ENCODE assay signal across 10 mouse cellular contexts in genomic region chr12:57542746-57543626, GRCm38 (mm10). TPM values are rescaled to one million over a fixed set of nuclear protein-coding genes. Genes with fewer than 3 reads are reported as not detected.
A peak's percentile ranks its signal among the peaks of the same experiment; 100 is the strongest.
DNase-seq lines count a peak whose midpoint lies in the region; ATAC-seq and TF ChIP-seq lines count a peak whose summit lies in the region.
"Had no signal": no experiment of that assay in that cellular context is flagged by ENCODE, and none has a peak within 500 bp of the region (broad histone marks: within the 10 kb centered on the region; RNA-seq: fewer than 3 reads in every experiment).

No protein-coding gene starts in this region.

- no peak for DNase-seq in heart, adult 2 months
- no peak for DNase-seq in forebrain, postnatal 0 days
- DNase-seq in liver, embryonic 11.5 days (ENCODE audit: low spot score): peak; percentile 55
- DNase-seq in left cerebral cortex, postnatal 36 days (ENCODE audit: low spot score in 2 of 2): no peak

- no peaks in the 10 kb centered on the region for H3K36me3 ChIP-seq in heart, embryonic 13.5 days
- H3K36me3 ChIP-seq in heart, adult 2 months (ENCODE audit: control insufficient read depth, insufficient read depth, low read length): no peaks in the 10 kb centered on the region
- no peaks in the 10 kb centered on the region for H3K36me3 ChIP-seq in forebrain, postnatal 0 days (ENCODE audit: insufficient read depth)
- no peaks in the 10 kb centered on the region for H3K36me3 ChIP-seq in liver, embryonic 11.5 days (ENCODE audit: control insufficient read depth, insufficient read depth, low read length)
- H3K36me3 ChIP-seq in neural tube, embryonic 12.5 days: no peaks in the 10 kb centered on the region

- H3K9ac ChIP-seq in heart, embryonic 13.5 days: peak overlapping the region; percentile 16; the same call in 1 of the 2 replicates
- no peak overlapping the region for H3K9ac ChIP-seq in heart, adult 2 months (ENCODE audit: low read depth, low read length)
- H3K9ac ChIP-seq in forebrain, postnatal 0 days: no peak overlapping the region
- H3K9ac ChIP-seq in liver, embryonic 11.5 days (ENCODE audit: low read depth, low read length): 0 out of 2 replicates have a peak overlapping the region, but pooled peaks have one; percentile 22
- no peak overlapping the region for H3K9ac ChIP-seq in neural tube, embryonic 12.5 days

- intact Hi-C loops in heart, adult 2 months (cut with DNase I): loop anchor here (5.0 kb wide), 1 partner anchor 856 kb away; no protein-coding TSS in a partner anchor
- intact Hi-C loops in left cerebral cortex, postnatal 36 days (cut with DNase I): loop anchor here (5.0 to 10.0 kb wide), 3 partner anchors 258 to 1088 kb away; no protein-coding TSS in a partner anchor

- peaks cover 96% of the 10 kb centered on the region for H3K27me3 ChIP-seq in heart, embryonic 13.5 days (replicated peaks)
- H3K27me3 ChIP-seq in heart, adult 2 months (ENCODE audit: control insufficient read depth, insufficient read depth, low read length): peaks cover 41% of the 10 kb centered on the region
- H3K27me3 ChIP-seq in forebrain, postnatal 0 days (ENCODE audit: insufficient read depth, low read length): peaks cover 65% of the 10 kb centered on the region
- H3K27me3 ChIP-seq in liver, embryonic 11.5 days (replicated peaks; ENCODE audit: control insufficient read depth, insufficient read depth, low read length): peaks cover 95% of the 10 kb centered on the region
- peaks cover 82% of the 10 kb centered on the region for H3K27me3 ChIP-seq in neural tube, embryonic 12.5 days (replicated peaks)

- TF ChIP-seq POLR2A in heart, adult 2 months (IDR thresholded peaks at IDR 0.05; ENCODE audit: insufficient read depth, low read depth, low read length): no peak

- peaks cover 40% of the 10 kb centered on the region for H3K4me1 ChIP-seq in heart, embryonic 13.5 days
- H3K4me1 ChIP-seq in heart, adult 2 months (ENCODE audit: control insufficient read depth, insufficient read depth, low read length): no peaks in the 10 kb centered on the region
- H3K4me1 ChIP-seq in forebrain, postnatal 0 days (ENCODE audit: insufficient read depth): no peaks in the 10 kb centered on the region
- H3K4me1 ChIP-seq in liver, embryonic 11.5 days (replicated peaks; ENCODE audit: control insufficient read depth, insufficient read depth, low read length): peaks cover 12% of the 10 kb centered on the region
- H3K4me1 ChIP-seq in neural tube, embryonic 12.5 days: peaks cover 31% of the 10 kb centered on the region

- H3K79me2 ChIP-seq in heart, adult 2 months (replicated peaks; ENCODE audit: control insufficient read depth, insufficient read depth, low read length): no peaks in the 10 kb centered on the region

- 2% methylated on average over 63 of the region's 63 CpGs for WGBS in heart, embryonic 13.5 days
- WGBS in heart, adult 2 months: 6% methylated on average over 63 of the region's 63 CpGs
- 6% methylated on average over 63 of the region's 63 CpGs for WGBS in forebrain, postnatal 0 days
- WGBS in liver, embryonic 11.5 days: 3% methylated on average over 63 of the region's 63 CpGs
- 1% methylated on average over 63 of the region's 63 CpGs for WGBS in neural tube, embryonic 12.5 days

- TF ChIP-seq EP300 in heart, adult 2 months (IDR thresholded peaks at IDR 0.05; ENCODE audit: insufficient read depth, low read depth, low read length): no peak

- no peak overlapping the region for H3K27ac ChIP-seq in heart, embryonic 13.5 days (replicated peaks)
- no peak overlapping the region for H3K27ac ChIP-seq in heart, adult 2 months
- no peak overlapping the region for H3K27ac ChIP-seq in forebrain, postnatal 0 days (ENCODE audit: low read depth, low read length)
- peak overlapping the region; percentile 2; the same call in 1 of the 2 replicates for H3K27ac ChIP-seq in liver, embryonic 11.5 days (ENCODE audit: low read depth, low read length)
- no peak overlapping the region for H3K27ac ChIP-seq in neural tube, embryonic 12.5 days

- no peak for TF ChIP-seq CTCF in heart, adult 2 months (IDR thresholded peaks at IDR 0.05)
- no peak for TF ChIP-seq CTCF in forebrain, postnatal 0 days (IDR thresholded peaks at IDR 0.05; ENCODE audit: low read depth)

- H3K4me2 ChIP-seq in heart, embryonic 13.5 days: peak overlapping the region; percentile 42
- H3K4me2 ChIP-seq in forebrain, postnatal 0 days (ENCODE audit: low read depth): no peak overlapping the region
- peak overlapping the region; percentile 59 for H3K4me2 ChIP-seq in liver, embryonic 11.5 days
- H3K4me2 ChIP-seq in neural tube, embryonic 12.5 days (replicated peaks): peak overlapping the region; percentile 41

- H3K4me3 ChIP-seq in heart, embryonic 13.5 days: peak overlapping the region; percentile 40
- no peak overlapping the region for H3K4me3 ChIP-seq in heart, adult 2 months
- no peak overlapping the region for H3K4me3 ChIP-seq in forebrain, postnatal 0 days (ENCODE audit: low read depth, low read length)
- H3K4me3 ChIP-seq in liver, embryonic 11.5 days (ENCODE audit: low read depth, low read length): peak overlapping the region; percentile 41
- peak overlapping the region; percentile 1; the same call in 1 of the 2 replicates for H3K4me3 ChIP-seq in neural tube, embryonic 12.5 days

- no peak for ATAC-seq in heart, embryonic 13.5 days (ENCODE audit: extremely low read depth, insufficient number of reproducible peaks, low FRiP score, low TSS enrichment)
- 0 out of 2 replicates have a peak, but pooled peaks have one; percentile 12 for ATAC-seq in forebrain, postnatal 0 days
- ATAC-seq in liver, embryonic 11.5 days (replicated peaks; ENCODE audit: low FRiP score): no peak
- no peak for ATAC-seq in neural tube, embryonic 12.5 days (ENCODE audit: low FRiP score, low read depth)
- no peak for ATAC-seq in erythroid progenitor cell, adult 5-6 weeks (replicated peaks; ENCODE audit: low FRiP score, poor library complexity, severe bottlenecking)
- no peak for ATAC-seq in megakaryocyte-erythroid progenitor cell, adult 5-6 weeks (replicated peaks; ENCODE audit: low FRiP score, low TSS enrichment, poor library complexity, severe bottlenecking)

- H3K9me3 ChIP-seq in heart, embryonic 13.5 days: no peaks in the 10 kb centered on the region
- H3K9me3 ChIP-seq in forebrain, postnatal 0 days (ENCODE audit: low read length): no peaks in the 10 kb centered on the region
- H3K9me3 ChIP-seq in liver, embryonic 11.5 days (ENCODE audit: control insufficient read depth, low read length): no peaks in the 10 kb centered on the region
- H3K9me3 ChIP-seq in neural tube, embryonic 12.5 days: no peaks in the 10 kb centered on the region

RNA-seq across cellular contexts. Expression of gene Foxa1, which starts 3.7 kb away (rescaled TPM):
- 0.32 and 0.33 TPM in 2 replicates for polyA plus RNA-seq in heart, embryonic 13.5 days (2015; fragmentation: Nextera tagmentation; extraction: Ambion mirVana)
- not detected for total RNA-seq in heart, adult 2 months (2021)
- polyA plus RNA-seq in heart, adult 2 months (2012; rRNA removed): 1.00 TPM in 1 of 2 replicates, not detected in the other
- total RNA-seq in forebrain, postnatal 0 days (2014; rRNA removed): 0.08 and 1.2 TPM in 2 replicates
- polyA plus RNA-seq in forebrain, postnatal 0 days (2015; fragmentation: Nextera tagmentation; extraction: Ambion mirVana): 0.23 and 0.36 TPM in 2 replicates
- 3.4 and 3.5 TPM in 2 replicates for polyA plus RNA-seq in liver, embryonic 11.5 days (2014; fragmentation: Nextera tagmentation; extraction: Ambion mirVana)
- polyA plus RNA-seq in neural tube, embryonic 12.5 days (2016; fragmentation: Nextera tagmentation; extraction: Ambion mirVana): 1.3 and 1.8 TPM in 2 replicates
- not detected in 2 replicates for total RNA-seq in erythroid progenitor cell, adult 5-6 weeks (2015; ENCODE audit: low replicate concordance)
- total RNA-seq in erythroid progenitor cell, adult 5-6 weeks (2017; ENCODE audit: low replicate concordance): not detected in 2 replicates
- not detected for total RNA-seq in left cerebral cortex, postnatal 36 days (2021)
- not detected in 2 replicates for total RNA-seq in megakaryocyte-erythroid progenitor cell, adult 5-6 weeks (2014; fragmentation: Nextera tagmentation)
- not detected in 2 replicates for total RNA-seq in megakaryocyte-erythroid progenitor cell, adult 5-6 weeks (2017)
- total RNA-seq: common myeloid progenitor, adult 5-6 weeks; layer of hippocampus, postnatal 10 days had no signal

RNA-seq across cellular contexts. Expression of gene Ttc6, which starts 20.9 kb away (rescaled TPM):
- 0.31 and 0.60 TPM in 2 replicates for polyA plus RNA-seq in heart, embryonic 13.5 days (2015; fragmentation: Nextera tagmentation; extraction: Ambion mirVana)
- not detected for total RNA-seq in heart, adult 2 months (2021)
- polyA plus RNA-seq in heart, adult 2 months (2012; rRNA removed): 0.10 TPM in 1 of 2 replicates, not detected in the other
- total RNA-seq in forebrain, postnatal 0 days (2014; rRNA removed): 1.2 TPM in 2 replicates
- polyA plus RNA-seq in forebrain, postnatal 0 days (2015; fragmentation: Nextera tagmentation; extraction: Ambion mirVana): 0.34 and 0.74 TPM in 2 replicates
- 0.38 and 0.47 TPM in 2 replicates for polyA plus RNA-seq in liver, embryonic 11.5 days (2014; fragmentation: Nextera tagmentation; extraction: Ambion mirVana)
- polyA plus RNA-seq in neural tube, embryonic 12.5 days (2016; fragmentation: Nextera tagmentation; extraction: Ambion mirVana): 0.50 and 0.77 TPM in 2 replicates
- not detected in 2 replicates for total RNA-seq in erythroid progenitor cell, adult 5-6 weeks (2015; ENCODE audit: low replicate concordance)
- not detected in 2 replicates for total RNA-seq in erythroid progenitor cell, adult 5-6 weeks (2017; ENCODE audit: low replicate concordance)
- total RNA-seq in left cerebral cortex, postnatal 36 days (2021): under 1 TPM; 0.09 to 0.20 TPM
- not detected in 2 replicates for total RNA-seq in megakaryocyte-erythroid progenitor cell, adult 5-6 weeks (2014; fragmentation: Nextera tagmentation)
- total RNA-seq in megakaryocyte-erythroid progenitor cell, adult 5-6 weeks (2017): not detected in 2 replicates
- total RNA-seq: common myeloid progenitor, adult 5-6 weeks had no signal

Comparison
In these comparisons a context has a peak if more than half of its experiments do, and no peak if none do; other contexts are left out.
1. H3K4me3 ChIP-seq: peak in heart, embryonic 13.5 days (single experiment), liver, embryonic 11.5 days (single experiment) and neural tube, embryonic 12.5 days (single experiment); none in heart, adult 2 months (single experiment) and forebrain, postnatal 0 days (single experiment).
2. H3K9ac ChIP-seq: peak in heart, embryonic 13.5 days (single experiment) and liver, embryonic 11.5 days (single experiment); none in heart, adult 2 months (single experiment), forebrain, postnatal 0 days (single experiment) and neural tube, embryonic 12.5 days (single experiment).